Mouse (Mus musculus): ENCODE results near the gene Commd1.
A peak's percentile ranks its signal among the peaks of the same experiment; 100 is the strongest.

Gene Commd1

DNA sequence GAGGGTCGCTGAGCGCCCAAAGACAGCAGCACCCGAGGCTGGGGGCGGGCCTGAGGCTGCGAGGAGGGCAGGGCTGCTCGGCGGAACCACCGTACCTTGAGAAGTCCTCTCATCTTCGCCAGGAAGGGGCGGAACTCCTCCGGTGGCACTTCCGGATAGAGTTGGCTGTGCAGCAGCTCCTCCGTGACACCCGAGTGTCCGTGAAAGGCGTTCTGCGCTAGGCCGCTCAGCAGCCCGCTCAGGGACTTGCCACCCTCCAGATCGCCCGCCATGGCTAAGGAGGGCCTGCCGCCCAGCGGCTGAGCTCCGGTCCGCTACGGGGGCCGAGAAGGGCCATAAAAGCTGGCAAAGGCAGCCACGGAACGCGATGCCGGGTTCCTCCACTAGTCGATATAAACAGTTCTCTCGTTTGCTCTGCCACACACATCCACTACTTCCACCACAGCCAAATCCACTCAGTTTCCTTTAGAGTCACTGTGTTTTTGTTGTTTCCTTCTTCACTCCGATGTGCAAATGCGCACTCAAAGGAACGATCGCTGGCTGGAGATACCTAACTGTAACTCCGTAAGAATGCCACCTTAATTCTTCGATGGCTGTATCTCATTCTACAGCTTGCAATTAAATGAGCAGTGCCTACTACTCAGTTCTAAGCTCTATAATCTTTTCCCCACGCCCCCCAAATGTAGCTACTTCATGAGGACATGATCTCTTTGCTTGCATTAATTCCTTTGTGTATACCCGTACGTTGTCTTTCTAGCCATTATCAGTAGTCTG lies at the start of gene Commd1, which contains the start of gene Gm28048:
Gene Commd1 (minus strand): TSS at position 399 of the 774 bp plus-strand sequence.
Gene Gm28048 (minus strand): TSS at position 107 of the 774 bp plus-strand sequence.
- peak; percentile 92 for DNase-seq (ENCODE audit: low spot score)

DNA sequence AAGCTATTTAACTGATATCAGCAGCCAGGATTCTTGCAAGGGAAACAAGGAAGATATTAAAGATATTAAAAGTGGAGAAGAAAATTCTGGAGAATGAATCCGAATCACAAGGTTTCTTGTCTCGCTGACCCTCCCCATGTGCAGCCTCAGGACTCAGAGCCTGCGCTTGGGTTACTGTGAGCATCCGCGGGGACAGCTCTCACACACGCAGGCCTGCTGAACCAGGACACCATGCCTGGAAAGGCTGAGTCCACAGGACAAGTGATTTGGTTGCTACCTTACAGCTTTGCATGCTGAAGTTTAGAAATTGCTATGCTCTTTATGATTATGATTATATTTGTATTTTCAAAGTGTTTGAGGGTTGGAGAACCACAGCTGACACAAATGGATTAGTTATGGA lies 47.2 kb upstream of the Commd1 start:
- DNase-seq (ENCODE audit: low spot score) = no peak

DNA sequence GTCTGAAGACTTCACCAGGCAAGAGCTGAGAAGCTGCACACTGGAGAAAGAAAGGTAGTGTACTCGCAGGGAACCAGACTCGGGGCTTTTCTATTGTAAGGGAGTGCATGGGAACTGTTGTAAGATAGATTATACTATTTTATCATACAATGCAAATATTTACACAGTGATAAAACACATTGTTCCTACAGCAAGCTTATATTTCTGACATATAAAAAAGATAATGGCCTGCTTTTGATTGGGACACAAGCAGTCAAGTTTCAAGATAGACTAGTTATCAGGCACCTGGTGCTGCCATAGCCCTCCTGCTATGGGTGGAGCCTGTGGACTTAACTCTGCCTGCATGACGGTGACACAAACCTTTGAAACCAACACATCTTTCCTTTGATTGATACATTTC lies 46.8 kb upstream of the Commd1 start:
- no peak for DNase-seq (ENCODE audit: low spot score)

DNA sequence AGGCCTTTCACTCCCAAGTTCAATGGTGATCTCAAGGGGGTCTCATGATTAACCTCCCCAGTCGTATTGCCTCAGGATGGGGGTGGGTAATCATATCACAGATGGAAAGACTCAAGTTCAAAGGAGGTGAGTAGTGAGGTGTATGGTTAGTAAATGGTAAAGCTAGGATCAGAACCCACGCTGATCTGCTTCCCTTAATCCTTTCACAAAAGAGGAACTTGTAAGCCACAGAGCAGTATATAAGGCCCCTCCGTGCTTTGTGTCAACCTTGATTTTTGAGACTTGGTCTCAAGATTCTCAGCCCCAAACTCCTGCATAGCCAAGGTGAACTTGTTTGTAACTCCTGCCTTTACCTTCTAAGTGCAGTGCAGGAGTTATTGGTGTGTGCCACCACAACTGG lies 42.0 kb upstream of the Commd1 start:
- DNase-seq (ENCODE audit: low spot score) = no peak

DNA sequence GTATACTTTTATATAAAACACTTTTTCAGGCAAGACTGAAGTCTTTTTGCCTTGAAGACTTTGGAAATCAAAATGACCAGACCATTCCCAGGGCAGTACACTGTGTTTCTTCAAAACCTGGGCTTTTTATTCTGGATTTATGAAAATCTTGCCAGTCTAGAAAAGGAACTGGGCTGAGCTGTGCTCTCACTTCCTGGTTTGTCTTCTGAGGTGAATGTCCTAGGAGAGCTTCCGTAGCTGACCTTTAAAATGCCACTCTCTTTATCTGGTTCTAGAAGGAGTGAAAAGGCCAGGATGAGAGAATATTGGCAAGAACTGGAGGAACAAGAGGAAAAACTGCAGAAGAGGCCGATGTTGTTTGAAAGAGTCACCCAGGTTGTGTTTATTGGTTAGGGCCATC lies 41.0 kb upstream of the Commd1 start:
- DNase-seq (ENCODE audit: low spot score) = no peak

DNA sequence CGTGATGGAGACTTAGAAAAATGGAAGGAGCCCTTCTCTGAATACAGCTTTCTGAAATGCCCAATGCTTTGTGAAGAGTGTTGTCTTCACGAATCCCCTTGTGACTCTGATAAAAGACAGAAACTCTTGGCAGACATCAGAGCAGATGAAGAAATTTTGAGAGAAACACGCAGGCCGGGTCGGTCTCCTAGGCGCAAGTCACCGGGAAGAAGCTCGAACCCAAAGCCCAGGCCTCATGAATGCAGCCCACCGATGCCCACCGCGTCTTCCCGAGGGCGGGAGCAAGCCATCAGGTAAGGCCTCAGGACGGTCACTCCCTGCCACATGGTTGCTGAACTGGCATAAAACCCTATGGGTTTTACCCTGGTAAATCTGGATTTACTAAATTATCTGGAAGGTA lies 38.7 kb upstream of the Commd1 start:
- no peak for DNase-seq (ENCODE audit: low spot score)

DNA sequence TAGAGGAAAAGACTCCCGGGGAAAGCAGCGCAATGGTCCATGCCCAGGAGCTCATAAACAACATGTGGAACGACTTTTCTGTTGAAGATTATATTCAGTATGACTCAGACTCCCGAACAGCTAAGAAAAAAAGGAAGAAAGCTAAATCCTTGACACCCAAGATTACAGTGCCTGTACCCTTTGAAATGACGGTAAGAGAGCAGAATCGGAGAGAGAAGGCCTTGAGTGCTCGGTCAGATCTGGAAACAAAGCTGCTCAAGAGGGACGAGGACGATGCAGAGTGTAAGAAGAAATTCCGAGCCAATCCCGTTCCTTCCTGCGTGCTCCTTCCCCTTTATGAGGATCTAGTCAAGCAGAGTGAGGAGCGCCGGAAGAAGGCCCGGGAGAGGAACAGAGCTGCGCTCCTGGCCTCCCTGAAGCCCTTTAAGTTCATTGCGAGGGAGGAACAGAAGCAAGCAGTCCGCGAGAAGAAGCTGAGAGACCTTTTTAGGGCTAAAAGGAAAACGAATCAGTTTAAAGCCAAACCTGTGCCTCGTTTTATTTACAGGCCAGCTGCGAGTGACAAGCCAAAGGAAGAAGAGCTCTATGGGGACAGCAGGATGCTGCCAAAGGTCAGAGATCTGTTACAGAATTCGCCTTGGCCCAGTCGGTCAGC lies 38.1 kb upstream of the Commd1 start:
- no peak for DNase-seq (ENCODE audit: low spot score)

DNA sequence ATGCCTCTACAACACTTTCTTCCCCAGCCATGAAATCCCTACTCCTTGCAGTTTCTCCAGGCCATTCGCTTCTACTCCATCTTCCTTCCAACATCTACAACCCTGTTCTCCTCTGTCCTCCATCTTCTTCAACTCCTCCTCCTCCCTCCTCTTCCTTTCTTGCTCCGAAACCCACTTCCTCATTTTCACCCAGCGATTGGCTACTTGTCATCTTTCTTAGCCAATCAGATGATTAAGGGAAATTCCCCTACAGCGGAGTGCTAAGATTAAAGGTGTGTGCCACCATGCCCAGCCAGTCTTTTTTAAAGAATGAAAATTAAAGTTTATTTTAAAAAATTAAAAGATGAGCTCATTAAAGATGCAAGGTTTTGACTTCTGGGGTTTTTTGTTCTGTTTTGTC lies 35.8 kb upstream of the Commd1 start:
- DNase-seq (ENCODE audit: low spot score) = no peak

DNA sequence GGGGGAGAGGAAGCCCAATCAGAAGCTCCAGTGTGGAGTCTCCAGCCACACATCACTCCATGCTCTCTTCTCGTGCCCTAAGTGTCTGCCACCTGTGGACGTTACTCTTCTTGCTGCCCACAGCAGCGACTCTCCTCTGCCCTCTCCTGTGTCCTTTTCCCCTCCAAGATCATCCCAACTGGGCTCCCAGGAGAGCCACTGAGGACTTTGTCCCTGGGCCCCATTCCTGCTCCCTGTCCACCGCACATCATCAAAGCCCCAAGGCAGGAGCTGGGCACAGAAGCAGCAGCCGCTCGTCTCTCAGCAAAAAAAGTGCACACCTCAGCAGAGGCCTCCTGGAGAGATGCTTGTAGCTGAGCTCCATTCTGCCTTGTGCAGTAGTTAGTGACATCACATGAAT lies 32.8 kb upstream of the Commd1 start:
- DNase-seq (ENCODE audit: low spot score) = no peak

DNA sequence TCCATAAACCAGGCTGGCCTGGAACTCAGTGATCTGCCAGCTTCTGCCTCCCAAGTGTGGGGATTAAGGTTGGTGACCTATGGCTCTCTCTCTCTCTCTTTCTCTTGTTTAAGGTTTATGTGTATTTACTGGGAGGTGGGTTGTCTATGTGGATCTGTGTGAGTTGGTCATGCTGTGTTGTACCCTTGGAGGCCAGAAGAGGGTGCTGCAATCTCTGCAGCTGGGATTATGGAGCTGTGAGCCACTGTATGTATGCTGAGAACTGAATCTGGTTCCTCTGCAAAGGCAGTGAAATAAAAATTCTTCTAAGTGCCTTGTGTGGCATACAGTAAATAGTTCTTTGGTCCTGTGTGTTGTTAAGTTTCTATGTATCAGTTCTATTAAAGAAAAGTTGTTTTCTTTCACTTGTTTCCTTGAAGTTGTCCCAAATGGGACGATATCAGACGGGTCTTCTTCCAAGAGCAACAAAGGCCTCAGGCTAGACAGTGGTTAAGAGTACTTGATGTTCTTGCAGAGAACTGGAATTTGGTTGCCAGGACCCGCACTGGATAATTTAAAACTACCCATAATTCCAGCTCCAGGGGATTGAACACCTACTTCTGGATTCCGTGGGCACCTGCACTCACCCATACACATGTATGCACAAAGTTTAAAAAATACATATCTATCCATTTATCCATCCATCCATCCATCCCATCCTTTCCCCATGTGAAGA lies 31.6 kb upstream of the Commd1 start:
- no peak for DNase-seq (ENCODE audit: low spot score)

DNA sequence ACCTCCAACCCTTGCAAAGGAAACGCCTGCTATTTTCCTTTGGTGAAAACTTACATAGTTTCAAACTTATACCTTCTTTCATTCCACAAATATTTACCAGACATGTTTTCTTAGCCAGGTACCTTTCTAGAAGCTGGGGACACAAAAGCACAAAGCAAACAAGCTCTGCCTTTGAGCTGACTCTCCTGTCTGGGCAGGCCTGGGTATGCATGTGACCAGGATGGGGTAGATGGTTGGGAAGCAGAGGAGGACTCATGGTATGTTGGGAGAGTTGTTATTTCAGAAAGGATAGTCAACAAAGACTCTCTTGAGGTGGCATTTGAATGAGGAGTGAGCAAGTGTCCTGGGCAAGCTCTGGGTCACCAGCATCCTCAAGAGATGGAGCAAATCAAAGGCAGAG lies 30.9 kb upstream of the Commd1 start:
- no peak for DNase-seq (ENCODE audit: low spot score)

DNA sequence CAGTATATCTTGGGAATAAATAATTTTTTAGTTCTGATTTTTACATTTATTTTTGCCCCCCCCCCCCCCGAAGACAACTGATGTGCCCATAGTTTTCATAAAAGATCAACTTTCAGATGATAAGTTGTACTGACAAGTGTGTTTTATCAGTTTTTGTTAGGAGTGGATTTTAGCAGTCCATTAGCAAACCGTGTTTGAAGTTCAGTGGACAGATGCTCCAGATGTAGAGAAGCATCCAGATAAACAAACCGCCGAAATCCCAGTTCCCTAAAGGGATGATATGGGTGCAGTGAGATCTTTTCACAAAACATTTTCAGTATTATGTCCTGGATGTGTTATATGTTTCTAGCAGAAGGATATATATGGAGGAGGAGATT lies 26.6 kb upstream of the Commd1 start:
- DNase-seq (ENCODE audit: low spot score) = no peak

DNA sequence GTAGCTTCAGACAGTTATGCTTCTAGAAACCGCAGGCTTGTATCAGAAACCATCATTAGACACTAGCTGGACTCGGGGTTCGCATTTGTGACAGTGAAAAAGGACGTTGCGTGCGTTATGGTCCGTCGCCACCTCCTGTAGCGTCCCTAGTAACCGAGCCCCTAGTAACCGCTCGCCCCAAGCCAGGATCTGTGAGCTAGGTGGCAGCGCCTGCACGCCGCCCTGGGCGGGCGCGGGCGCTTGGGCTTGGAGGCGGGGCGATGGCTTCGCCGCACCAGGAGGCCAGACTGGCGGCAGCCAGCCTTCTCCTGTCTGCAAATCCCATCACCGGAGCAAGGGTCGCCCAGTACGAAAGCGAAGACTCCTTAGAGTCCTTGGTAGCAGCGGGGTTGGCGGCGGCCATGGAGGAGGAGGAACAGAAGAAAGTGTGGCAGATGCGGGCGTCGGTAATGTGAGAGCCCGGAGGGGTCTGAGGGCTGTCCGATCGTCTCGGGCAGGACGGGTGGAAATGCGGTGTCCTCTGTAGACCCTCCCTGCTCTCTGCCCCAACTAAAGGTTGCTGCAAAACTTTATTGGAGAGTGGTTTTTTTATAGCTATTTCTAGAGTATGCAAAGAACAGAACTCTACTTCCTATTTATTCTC lies 26.1 kb upstream of the Commd1 start:
- DNase-seq (ENCODE audit: low spot score) = peak; percentile 79

DNA sequence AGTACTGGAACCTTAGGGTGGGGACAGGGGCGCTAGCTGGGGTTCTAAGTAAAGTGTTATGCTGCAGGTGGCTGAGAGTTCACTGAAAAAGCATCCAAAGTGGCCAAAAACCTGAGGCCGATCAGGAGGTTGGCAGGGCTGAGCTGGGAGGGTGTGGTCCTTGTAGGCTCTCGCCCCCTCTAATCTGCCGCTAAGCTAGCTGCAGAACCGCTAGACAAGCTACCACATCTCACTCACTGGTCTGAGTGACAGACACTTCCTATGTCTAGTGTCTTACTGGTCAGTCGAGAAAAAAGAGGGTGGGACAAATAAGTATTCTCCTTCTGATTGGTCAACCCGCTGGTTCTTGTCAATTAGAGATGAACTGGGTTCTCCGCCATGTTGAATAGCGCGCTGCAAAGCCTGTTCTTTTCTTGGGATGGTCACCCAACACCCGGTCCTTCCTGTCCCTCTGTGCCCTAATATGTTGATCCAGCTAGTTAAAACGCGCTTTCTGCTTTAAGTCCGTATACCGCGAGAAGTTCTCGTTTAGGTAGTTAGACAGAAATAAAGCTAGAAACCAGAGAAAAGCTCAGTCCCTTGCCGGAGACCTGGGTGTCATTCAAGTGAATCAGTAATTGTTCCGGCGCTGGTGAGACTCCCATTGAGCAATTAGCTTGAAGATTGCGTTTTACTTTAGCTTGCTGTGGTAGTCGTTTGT lies 25.4 kb upstream of the Commd1 start, which contains the start of gene Fam161a:
Gene Fam161a (plus strand): TSS at position 51 of the 700 bp plus-strand sequence.
- peak; percentile 94 for DNase-seq (ENCODE audit: low spot score)

DNA sequence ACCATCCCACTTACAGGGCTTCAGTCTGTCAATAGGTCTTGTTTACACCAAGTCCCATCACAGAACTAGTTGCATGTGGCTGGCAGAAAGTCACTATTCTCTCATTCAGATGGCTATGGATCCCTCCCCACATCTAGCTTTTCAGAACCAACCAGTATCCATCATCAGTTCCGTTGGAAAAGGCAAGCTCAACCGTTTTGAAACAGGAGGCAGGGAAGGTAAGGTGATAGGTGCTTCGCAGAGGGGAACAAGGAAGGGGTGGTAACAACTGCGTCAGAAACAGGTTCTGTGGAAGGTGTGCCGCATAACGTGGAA lies 24.9 kb upstream of the Commd1 start:
- no peak for DNase-seq (ENCODE audit: low spot score)

DNA sequence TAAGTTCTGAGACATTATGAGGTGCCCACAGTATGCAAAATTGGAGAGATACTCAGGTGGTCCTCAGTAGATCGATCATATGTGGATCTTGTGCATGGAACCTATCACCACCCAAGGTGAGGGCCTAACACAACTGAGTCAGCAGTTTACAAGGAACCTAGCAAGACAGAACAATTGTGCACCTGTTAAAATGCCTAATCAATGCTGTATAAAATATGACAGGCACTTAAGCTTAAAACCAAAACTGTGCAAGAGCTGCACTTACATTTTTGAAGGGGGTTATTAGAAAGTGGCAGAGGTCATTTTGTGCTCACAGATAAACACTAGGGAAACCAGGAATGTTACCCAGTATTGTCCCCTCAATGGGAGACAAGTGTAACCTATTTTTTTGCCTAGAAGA lies 23.1 kb upstream of the Commd1 start:
- DNase-seq (ENCODE audit: low spot score) = no peak

DNA sequence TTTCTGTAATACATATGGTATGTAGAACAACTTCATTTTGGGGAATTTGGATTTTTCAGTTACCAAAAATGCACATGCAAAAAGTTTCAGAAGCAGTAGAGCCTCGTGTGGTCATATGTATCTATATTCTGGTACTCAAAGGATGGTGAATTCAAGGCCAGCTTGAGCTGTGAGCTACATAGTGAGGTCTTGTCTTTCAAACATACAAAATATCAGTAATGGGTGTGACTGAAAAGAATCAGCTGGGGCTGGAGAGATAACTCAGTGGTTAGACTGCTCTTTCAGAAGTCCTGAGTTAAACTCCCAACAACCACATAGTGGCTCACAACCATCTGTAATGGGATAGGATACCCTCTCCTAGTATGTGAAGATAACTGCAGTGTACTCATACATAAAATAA lies 16.1 kb upstream of the Commd1 start:
- DNase-seq (ENCODE audit: low spot score) = peak; percentile 59

DNA sequence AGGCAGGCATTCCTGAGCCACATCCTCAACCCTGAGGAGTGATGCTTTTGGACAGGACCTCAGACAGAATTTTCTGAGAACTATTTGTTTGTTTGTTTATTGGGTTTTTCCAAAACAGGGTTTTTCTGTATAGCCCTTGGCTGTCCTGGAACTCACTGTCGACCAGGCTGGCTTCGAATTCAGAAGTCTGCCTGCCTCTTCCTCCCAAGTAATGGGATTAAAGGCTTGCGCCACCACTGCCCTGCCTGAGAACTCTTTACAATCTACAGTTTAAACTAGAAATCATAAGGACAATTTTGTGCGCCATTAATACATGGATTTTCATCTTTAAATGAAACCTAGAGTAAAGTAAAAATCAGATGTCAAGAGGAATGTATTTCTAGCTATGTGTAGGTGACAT lies 13.3 kb upstream of the Commd1 start:
- DNase-seq (ENCODE audit: low spot score) = no peak

DNA sequence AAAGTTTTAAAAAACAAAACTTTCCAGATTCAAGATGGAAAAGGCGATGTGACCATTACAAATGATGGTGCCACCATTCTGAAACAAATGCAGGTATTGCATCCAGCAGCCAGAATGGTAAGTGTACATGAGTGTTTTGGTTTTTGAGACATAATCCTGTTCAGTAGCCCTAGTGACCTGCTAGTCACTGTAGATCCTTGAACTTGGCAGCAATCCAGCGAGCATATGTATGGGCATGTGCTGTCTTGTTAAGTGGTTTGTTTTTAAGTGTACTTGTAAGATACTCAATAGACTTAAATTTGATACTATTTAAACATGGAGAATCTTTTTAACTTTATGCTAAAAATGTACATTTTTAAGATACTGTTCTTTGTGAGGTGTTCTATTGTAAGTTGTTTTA lies 12.1 kb upstream of the Commd1 start:
- DNase-seq (ENCODE audit: low spot score) = no peak

DNA sequence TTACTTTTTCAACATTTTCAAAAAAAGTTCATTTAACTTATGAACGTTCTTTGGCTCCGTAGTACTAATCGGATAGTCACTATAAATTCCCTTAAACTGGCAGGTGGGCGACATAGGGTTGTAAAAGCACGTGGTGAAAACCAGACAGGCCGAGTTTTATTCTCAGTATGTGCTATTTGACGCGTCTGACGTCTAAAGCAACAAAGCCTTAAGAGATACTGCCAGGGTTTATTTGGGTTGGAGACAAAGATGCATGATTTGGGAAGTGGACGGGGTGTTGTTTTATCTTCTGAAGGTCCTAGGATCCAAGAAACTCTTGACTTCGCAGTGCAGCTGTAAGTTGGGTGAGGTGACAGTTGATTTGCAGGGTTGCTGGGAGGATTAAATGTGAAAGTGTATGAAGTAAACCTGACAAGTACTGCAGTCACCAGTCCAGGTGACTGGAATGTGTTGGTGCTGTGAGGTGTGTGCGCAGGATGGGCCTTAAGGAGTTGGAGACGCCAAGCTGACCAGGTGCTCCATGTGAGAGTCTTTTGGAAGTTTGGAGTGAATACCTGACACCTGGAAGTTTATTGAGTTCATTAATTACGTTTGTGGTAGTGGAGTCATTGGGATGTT lies 9.1 kb upstream of the Commd1 start:
- DNase-seq (ENCODE audit: low spot score) = no peak

DNA sequence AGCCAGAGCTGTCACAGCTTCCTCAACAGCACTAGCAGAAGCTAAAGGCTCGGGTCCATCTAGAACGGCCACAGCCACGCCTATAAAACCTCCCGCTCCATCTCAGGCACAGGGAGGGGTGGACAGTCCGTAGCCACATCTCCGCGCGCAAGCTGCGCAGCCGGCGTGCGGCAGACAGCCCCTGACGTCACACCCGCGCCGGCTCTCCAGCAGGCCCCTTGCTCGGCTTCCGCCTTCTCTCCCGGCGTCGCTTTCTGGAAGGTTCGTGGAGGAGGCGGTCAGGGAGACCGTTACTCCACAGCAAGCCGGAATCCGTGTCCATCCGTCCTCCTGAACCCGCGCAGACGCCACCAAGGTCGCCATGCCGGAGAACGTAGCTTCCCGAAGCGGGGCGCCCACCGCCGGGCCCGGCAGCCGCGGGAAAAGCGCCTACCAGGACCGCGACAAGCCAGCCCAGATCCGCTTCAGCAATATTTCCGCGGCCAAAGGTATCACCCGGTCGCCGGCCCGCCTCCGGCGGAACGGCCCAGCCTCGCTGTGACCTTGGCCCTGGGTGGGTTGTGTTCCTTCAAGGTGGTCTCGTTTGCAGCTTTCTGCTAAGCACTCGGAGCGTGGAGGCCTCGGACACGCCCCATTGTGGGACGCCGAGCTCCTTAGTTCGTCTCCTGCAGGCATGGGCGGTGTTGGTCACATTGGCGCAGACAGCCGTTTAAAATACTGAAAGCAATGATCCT lies 8.4 kb upstream of the Commd1 start, which contains the start of gene Cct4:
Gene Cct4 (plus strand): TSS at position 127 of the 734 bp plus-strand sequence.
- peak; percentile 84 for DNase-seq (ENCODE audit: low spot score)
